Mouse (Mus musculus) forebrain, embryonic 14.5 days (tissue): Measurements from ENCODE around the gene Leng1. TPM values are rescaled to one million over a fixed set of nuclear protein-coding genes. Genes with fewer than 3 reads are reported as not detected.
"Not testable (repeated sequence)": the region's sequence is repeated elsewhere in the genome, so short reads cannot be mapped to it uniquely, and the experiment has no call there.

Experiments
- ATAC-seq: fragments of 200-750 bp; cut with Nextera tagmentation; 2 replicates; pipeline ENCODE4 v1.8.0; 2017; ENCODE audit warnings: mild to moderate bottlenecking, moderate library complexity
- DNase-seq: peaks from one replicate; pipeline ENCODE4 v3.0.0-alpha.2; 2015; ENCODE audit warnings: low spot score
- H3K27ac ChIP-seq: fragments of 300-500 bp; sonication (generic); 2 replicates; pipeline ENCODE4 v1.5.1; 2014; ENCODE audit warnings: low read depth, mild to moderate bottlenecking, control low read depth, low read length, moderate library complexity
- H3K27me3 ChIP-seq: fragments of 300-500 bp; sonication (generic); replicated peaks from 2 replicates; pipeline ENCODE4 v1.6.1; 2014; ENCODE audit warnings: low read length, control low read depth, mixed read lengths; ENCODE audit not compliant: control insufficient read depth, insufficient read depth
- H3K36me3 ChIP-seq: fragments of 300-500 bp; sonication (generic); 2 replicates; pipeline ENCODE4 v1.6.1; 2014; ENCODE audit warnings: low read length, control low read depth; ENCODE audit not compliant: control insufficient read depth, insufficient read depth
- H3K4me1 ChIP-seq: fragments of 300-500 bp; sonication (generic); 2 replicates; pipeline ENCODE4 v1.6.1; 2014; ENCODE audit warnings: antibody characterized with exemption, low read length, control low read depth; ENCODE audit not compliant: control insufficient read depth, insufficient read depth
- H3K4me2 ChIP-seq: fragments of 300-500 bp; sonication (generic); 2 replicates; pipeline ENCODE4 v1.6.1; 2014; ENCODE audit warnings: mild to moderate bottlenecking, control low read depth, low read length
- H3K4me3 ChIP-seq: fragments of 300-500 bp; sonication (generic); 2 replicates; pipeline ENCODE4 v1.5.1; 2014; ENCODE audit warnings: low read depth, low read length, control low read depth
- H3K9ac ChIP-seq: fragments of 300-500 bp; sonication (generic); 2 replicates; pipeline ENCODE4 v1.6.1; 2014; ENCODE audit warnings: mild to moderate bottlenecking, low read length, control low read depth, moderate library complexity
- H3K9me3 ChIP-seq: fragments of 300-500 bp; sonication (generic); replicated peaks from 2 replicates; pipeline ENCODE4 v1.6.1; 2016; ENCODE audit warnings: low read length, control low read depth, mixed read lengths; ENCODE audit not compliant: control insufficient read depth
- WGBS: fragments of 180-500 bp; shearing (Covaris S2); extraction: QIAGEN DNeasy Blood & Tissue Kit; methylation state at CpG from one replicate; pipeline ENCODE4 v1.1.7; 2014; 5-methylcytosine and 5-hydroxymethylcytosine counted together
- polyA plus RNA-seq: library from polyadenylated mRNA; unstranded; fragments of >200 nt; fragmentation: Nextera tagmentation; extraction: Ambion mirVana; gene quantifications from 2 replicates; pipeline ENCODE4 v1.2.1, GENCODE M21; 2014

Leng1 gene
- 10.2 and 12.3 TPM in 2 replicates for polyA plus RNA-seq

GRCm38 (mm10) chr7:3665215-3666114 lies at the start of gene Leng1:
Gene Leng1 (minus strand): TSS chr7:3665840.
- H3K9me3 ChIP-seq, result no peaks in the 10 kb centered on the region
- peak within 1 kb of the TSS; percentile 76 for H3K9ac ChIP-seq
- DNase-seq (peak; percentile 99), ATAC-seq (peak; percentile 99)
- peak within 1 kb of the TSS; percentile 80 for H3K27ac ChIP-seq
- peak within 1 kb of the TSS; percentile 84 for H3K4me2 ChIP-seq
- H3K4me3 ChIP-seq, result peak within 1 kb of the TSS; percentile 69
- WGBS, result 4% methylated on average over 45 of the region's 45 CpGs
- H3K36me3 ChIP-seq, result peaks cover 31% of the 10 kb centered on the region
- peaks cover 10% of the 10 kb centered on the region for H3K4me1 ChIP-seq
- H3K27me3 ChIP-seq, result no peaks in the 10 kb centered on the region

- no peak overlapping the region for H3K4me2 ChIP-seq
- no peak overlapping the region for H3K9ac ChIP-seq
- H3K36me3 ChIP-seq, result no peaks in the 10 kb centered on the region
- 58% methylated on average over 1 of the region's 1 CpGs for WGBS
- H3K9me3 ChIP-seq, result no peaks in the 10 kb centered on the region
- no peak overlapping the region for H3K4me3 ChIP-seq
- H3K27ac ChIP-seq, result no peak overlapping the region
- ATAC-seq, result no peak
- no peaks in the 10 kb centered on the region for H3K4me1 ChIP-seq
- no peaks in the 10 kb centered on the region for H3K27me3 ChIP-seq
- no peak for DNase-seq
Measured at GRCm38 (mm10) chr7:3715249-3715648, 49.6 kb upstream of the Leng1 start.

GRCm38 (mm10) chr7:3712264-3712942 lies 46.8 kb upstream of the Leng1 start:
- WGBS, result 49% methylated on average over 5 of the region's 5 CpGs

GRCm38 (mm10) chr7:3709000-3709399 lies 43.4 kb upstream of the Leng1 start:
- Histone ChIP-seq H3K9me3 (no peaks in the 10 kb centered on the region), H3K27ac (no peak overlapping the region), H3K4me3 (no peak overlapping the region), H3K4me1 (peaks cover 11% of the 10 kb centered on the region), H3K4me2 (no peak overlapping the region), H3K36me3 (peaks cover 32% of the 10 kb centered on the region), H3K27me3 (no peaks in the 10 kb centered on the region), H3K9ac (0 out of 2 replicates have a peak overlapping the region, but pooled peaks have one; percentile 5)
- DNase-seq, result no peak
- ATAC-seq, result no peak
- 61% methylated on average over 1 of the region's 1 CpGs for WGBS

More at GRCm38 (mm10) chr7:3712264-3712942, 46.8 kb upstream of the Leng1 start:
- no peak overlapping the region for H3K4me2 ChIP-seq
- no peaks in the 10 kb centered on the region for H3K27me3 ChIP-seq
- no peaks in the 10 kb centered on the region for H3K4me1 ChIP-seq
- DNase-seq (no peak), ATAC-seq (no peak)
- H3K27ac ChIP-seq, result no peak overlapping the region
- H3K9me3 ChIP-seq, result no peaks in the 10 kb centered on the region
- H3K36me3 ChIP-seq, result peaks cover 10% of the 10 kb centered on the region
- no peak overlapping the region for H3K4me3 ChIP-seq
- H3K9ac ChIP-seq, result no peak overlapping the region

GRCm38 (mm10) chr7:3708447-3708980 lies 42.9 kb upstream of the Leng1 start:
- not testable (repeated sequence) for H3K27me3 ChIP-seq, ATAC-seq, DNase-seq, H3K4me2 ChIP-seq, H3K4me3 ChIP-seq, H3K9me3 ChIP-seq, H3K27ac ChIP-seq, H3K9ac ChIP-seq
- Histone ChIP-seq H3K36me3 (peaks cover 32% of the 10 kb centered on the region), H3K4me1 (peaks cover 11% of the 10 kb centered on the region)
- 45% methylated on average over 5 of the region's 5 CpGs for WGBS

GRCm38 (mm10) chr7:3707568-3708413 lies 42.2 kb upstream of the Leng1 start:
- Histone ChIP-seq H3K9ac (no peak overlapping the region), H3K36me3 (peaks cover 32% of the 10 kb centered on the region), H3K4me2 (no peak overlapping the region), H3K4me1 (peaks cover 11% of the 10 kb centered on the region), H3K9me3 (no peaks in the 10 kb centered on the region), H3K4me3 (no peak overlapping the region), H3K27me3 (no peaks in the 10 kb centered on the region), H3K27ac (no peak overlapping the region)
- WGBS, result 22% methylated on average over 7 of the region's 7 CpGs
- ATAC-seq (no peak), DNase-seq (no peak)

GRCm38 (mm10) chr7:3707027-3707426 lies 41.4 kb upstream of the Leng1 start:
- Histone ChIP-seq H3K4me1 (peaks cover 11% of the 10 kb centered on the region), H3K9me3 (no peaks in the 10 kb centered on the region), H3K9ac (no peak overlapping the region), H3K36me3 (peaks cover 32% of the 10 kb centered on the region), H3K27me3 (no peaks in the 10 kb centered on the region), H3K4me3 (no peak overlapping the region), H3K27ac (no peak overlapping the region), H3K4me2 (0 out of 2 replicates have a peak overlapping the region, but pooled peaks have one; percentile 20)
- DNase-seq (no peak), ATAC-seq (no peak)
- WGBS, result 60% methylated on average over 4 of the region's 4 CpGs

- Histone ChIP-seq H3K27me3 (no peaks in the 10 kb centered on the region), H3K9me3 (no peaks in the 10 kb centered on the region), H3K4me3 (peak overlapping the region; percentile 87), H3K27ac (no peak overlapping the region), H3K4me1 (peaks cover 11% of the 10 kb centered on the region), H3K36me3 (peaks cover 34% of the 10 kb centered on the region), H3K4me2 (peak overlapping the region; percentile 97), H3K9ac (peak overlapping the region; percentile 89)
- ATAC-seq (no peak), DNase-seq (no peak)
- 36% methylated on average over 11 of the region's 11 CpGs for WGBS
Measured at GRCm38 (mm10) chr7:3706343-3706934, 40.8 kb upstream of the Leng1 start.
